Mouse (Mus musculus): ENCODE results near the gene Mettl8.
A peak's percentile ranks its signal among the peaks of the same experiment; 100 is the strongest.

The Mettl8 gene

GRCm38 (mm10) chr2:70989201-70990191 lies 65.9 kb downstream of the Mettl8 start:
- DNase-seq (ENCODE audit: low spot score in 2 of 2) = no peak

GRCm38 (mm10) chr2:70978271-70978670 lies 77.1 kb downstream of the Mettl8 start:
- DNase-seq (ENCODE audit: low spot score in 2 of 2) = peak in 1 of 2 experiments; percentile 3

- no peak for DNase-seq (ENCODE audit: low spot score in 2 of 2)
Measured at GRCm38 (mm10) chr2:70974769-70975168, 80.6 kb downstream of the Mettl8 start.

GRCm38 (mm10) chr2:70972795-70973518 lies 82.4 kb downstream of the Mettl8 start:
- DNase-seq (ENCODE audit: low spot score in 2 of 2) = no peak

- DNase-seq (ENCODE audit: low spot score in 2 of 2) = no peak
Measured at GRCm38 (mm10) chr2:70970158-70970741, 85.1 kb downstream of the Mettl8 start.

DNA sequence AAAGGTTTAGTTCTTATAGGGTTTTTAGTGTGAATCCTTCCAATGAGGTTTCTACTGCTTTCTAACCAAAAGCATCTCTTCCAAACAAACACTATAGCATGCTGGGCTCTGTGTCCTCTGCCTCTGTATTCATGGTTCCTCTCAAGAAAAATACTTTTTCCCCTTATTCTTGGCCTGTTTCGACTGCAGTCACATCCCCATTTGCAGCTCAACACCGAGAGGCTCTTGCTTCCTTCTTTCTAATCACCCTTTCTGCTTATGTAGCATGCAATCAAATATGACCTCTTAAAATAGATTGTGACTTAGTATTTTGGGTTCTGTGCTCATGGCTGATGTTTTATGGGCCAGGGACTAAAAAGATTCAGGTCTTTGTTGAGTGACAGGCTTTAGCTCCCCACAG lies 87.1 kb downstream of the Mettl8 start:
- no peak for DNase-seq (ENCODE audit: low spot score in 2 of 2)

DNA sequence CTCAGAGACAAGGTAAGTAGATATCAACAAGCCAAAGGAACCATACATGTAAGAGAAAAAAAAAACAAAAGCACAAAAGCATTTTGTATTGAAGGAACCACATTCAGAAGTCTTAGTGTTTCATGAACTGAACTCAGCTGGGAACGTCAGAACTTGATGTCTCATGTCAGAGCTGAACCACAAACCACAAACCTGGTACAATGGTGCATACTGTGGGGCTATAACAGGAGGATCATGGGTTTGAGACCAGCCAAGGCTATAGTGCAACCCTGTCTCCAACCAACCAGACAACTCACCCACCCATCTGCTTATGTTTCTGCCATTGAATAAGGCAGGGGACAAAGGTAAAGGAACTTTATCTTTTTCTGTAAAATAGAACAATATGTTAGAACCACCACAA lies 88.2 kb downstream of the Mettl8 start:
- no peak for DNase-seq (ENCODE audit: low spot score in 2 of 2)

DNA sequence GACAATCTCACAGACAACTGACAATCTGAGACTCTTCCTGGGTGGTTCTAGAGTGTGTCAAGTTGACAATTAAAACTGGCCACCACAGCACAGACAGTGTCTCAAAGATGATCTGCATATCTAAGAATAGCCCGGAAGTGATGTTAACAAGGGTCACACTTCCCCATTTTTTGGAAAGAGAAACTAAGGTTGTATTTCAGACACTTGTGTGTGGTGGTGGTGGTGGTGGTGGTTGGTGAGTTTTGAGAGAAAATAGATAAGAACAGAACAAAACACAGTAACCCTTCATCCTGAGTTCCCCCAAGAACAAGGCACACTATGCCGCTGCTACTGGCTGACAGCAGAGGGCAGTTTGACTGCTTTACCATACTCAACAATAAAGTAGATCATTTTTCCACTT lies 90.6 kb downstream of the Mettl8 start:
- DNase-seq (ENCODE audit: low spot score in 2 of 2) = no peak

- no peak for DNase-seq (ENCODE audit: low spot score in 2 of 2)
Measured at GRCm38 (mm10) chr2:70962921-70963320, 92.5 kb downstream of the Mettl8 start.

DNA sequence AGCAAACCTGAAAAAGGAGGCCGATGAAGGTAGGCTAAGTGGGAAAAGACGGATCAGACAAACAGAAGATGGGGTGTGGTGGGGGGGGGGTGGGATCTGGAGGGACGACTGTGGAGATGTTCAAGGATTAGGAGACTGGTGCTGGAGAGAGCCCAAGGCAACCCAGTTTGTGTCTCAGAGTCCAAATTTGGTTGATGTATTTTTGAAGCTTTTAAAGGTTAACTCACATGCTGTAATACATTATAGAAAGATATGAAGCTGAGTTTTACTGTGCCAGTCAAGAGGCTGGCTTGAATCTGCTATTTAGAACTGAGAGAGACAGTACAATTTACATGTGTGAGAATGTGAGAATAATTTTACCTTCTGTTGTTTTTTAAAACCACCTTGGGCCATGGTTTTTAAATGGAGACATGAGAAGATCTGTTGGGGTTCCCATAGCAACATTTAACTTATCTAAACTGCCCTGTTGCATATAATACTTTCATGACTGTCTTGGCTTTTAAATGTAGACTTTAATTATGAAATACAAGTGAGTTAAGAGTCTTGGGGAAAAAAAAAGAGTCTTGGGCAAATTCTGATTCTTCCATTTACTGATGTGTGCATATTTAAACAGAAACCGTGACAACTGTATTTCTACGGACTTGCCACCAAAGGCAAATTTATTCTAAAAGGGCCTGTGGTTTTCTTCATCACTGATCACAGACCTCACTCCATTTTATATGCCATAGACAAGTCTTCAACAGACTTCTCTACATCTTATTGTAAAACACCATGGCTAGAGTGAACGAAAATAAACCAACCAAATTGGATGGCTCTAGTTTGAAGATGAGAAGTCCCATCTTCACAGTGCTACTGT lies 94.1 kb downstream of the Mettl8 start:
- DNase-seq (ENCODE audit: low spot score in 2 of 2) = no peak

DNA sequence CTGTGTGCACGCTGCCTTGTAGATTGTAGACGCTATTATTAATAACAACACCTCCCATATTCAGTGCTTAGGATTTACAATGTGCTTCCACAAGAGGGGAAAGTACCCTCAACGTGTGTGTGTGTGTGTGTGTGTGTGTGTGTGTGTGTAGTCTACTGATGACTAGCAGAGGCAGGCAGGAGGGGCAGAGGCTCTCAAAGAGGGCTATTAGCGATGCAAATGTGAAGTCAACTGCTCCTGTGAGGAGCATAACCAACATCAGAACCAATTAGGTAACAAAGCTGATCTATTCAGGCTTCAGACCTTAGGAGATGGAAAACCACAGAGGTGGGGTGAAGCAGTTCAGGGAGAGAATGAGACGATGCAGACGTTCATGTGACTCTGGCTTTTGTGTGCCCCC lies 95.3 kb downstream of the Mettl8 start:
- no peak for DNase-seq (ENCODE audit: low spot score in 2 of 2)

- no peak for DNase-seq (ENCODE audit: low spot score in 2 of 2)
Measured at GRCm38 (mm10) chr2:70959337-70959736, 96.0 kb downstream of the Mettl8 start.

- no peak for DNase-seq (ENCODE audit: low spot score in 2 of 2)
Measured at GRCm38 (mm10) chr2:70958536-70958935, 96.8 kb downstream of the Mettl8 start.

GRCm38 (mm10) chr2:70953616-70954015 lies 101.8 kb downstream of the Mettl8 start:
- no peak for DNase-seq (ENCODE audit: low spot score in 2 of 2)

DNA sequence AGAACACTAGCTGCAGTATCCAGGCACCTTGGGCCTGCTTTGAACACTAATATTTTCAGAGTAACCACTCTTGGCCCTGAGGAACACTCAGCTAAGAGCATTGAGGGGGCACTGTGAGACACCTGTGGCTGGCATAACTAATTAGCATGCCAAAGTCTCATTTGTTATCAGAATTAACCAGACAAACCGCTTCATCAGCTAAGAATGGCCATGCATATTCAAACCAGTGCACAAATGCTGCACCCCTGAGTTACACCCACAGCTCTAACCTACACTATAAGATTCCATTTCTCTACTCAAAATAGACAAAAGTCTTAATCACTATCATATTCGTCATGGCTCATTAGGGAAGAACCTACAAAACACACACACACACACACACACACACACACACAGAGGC lies 103.4 kb downstream of the Mettl8 start:
- DNase-seq (ENCODE audit: low spot score in 2 of 2) = no peak

DNA sequence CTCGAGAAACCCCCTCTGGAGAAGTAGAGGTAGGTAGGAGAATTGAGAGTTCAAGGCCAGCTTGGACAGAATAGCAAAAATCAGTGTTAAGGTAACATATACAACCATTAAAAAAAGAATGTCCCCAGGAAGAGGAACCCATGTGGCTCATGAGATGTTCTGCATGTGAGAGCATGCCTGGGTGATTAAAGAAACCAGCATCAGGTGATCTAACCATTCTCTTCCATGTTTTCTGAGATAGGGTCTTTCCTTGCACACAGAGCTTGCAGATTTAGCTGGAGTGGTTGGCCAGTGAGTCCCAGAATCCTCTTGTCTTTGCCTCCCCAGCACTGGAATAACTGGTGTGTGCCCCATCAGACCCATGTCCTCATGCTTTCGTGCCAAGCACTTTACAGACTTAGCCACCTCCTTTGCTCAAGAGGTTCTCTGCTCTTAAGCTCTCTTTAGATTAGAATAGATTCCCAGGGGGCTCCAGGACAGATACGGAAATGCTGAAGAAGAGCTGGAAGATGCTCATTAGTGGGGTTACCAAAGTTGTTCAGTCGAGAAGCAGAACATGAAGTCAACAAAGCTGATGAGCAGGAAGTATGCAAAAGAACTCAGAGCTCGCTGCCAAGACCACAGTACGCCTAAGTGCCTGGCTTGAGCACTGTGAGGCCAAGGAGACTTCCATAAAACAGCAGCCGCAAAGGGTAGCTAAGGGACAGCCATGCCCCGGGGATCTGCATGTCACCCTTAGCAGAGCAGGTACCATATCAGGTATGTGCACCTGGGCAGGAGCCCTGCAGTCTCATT lies 110.7 kb downstream of the Mettl8 start:
- DNase-seq (ENCODE audit: low spot score in 2 of 2) = no peak

GRCm38 (mm10) chr2:70940826-70941225 lies 114.6 kb downstream of the Mettl8 start:
- DNase-seq (ENCODE audit: low spot score in 2 of 2) = no peak

GRCm38 (mm10) chr2:70938844-70939494 lies 116.4 kb downstream of the Mettl8 start:
- no peak for DNase-seq (ENCODE audit: low spot score in 2 of 2)

DNA sequence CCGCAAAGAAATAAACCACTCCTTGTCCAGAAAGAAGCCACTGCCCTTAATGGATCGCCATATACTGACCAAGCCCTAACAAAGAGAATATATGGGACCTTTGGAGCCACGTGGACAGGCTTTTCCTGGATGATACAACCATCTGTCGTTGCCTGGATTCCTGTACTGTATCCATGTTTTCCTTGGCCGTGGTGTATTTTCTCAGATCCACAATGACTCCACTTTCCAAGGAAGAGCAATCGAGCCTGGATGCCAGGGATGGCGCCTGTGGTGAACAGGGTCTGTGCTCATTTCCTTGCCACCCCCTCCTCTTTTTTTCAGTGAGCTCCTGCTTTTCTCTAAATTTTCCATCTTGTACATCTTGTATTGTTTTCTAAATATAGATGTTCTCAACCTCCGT lies 120.6 kb downstream of the Mettl8 start:
- no peak for DNase-seq (ENCODE audit: low spot score in 2 of 2)

DNA sequence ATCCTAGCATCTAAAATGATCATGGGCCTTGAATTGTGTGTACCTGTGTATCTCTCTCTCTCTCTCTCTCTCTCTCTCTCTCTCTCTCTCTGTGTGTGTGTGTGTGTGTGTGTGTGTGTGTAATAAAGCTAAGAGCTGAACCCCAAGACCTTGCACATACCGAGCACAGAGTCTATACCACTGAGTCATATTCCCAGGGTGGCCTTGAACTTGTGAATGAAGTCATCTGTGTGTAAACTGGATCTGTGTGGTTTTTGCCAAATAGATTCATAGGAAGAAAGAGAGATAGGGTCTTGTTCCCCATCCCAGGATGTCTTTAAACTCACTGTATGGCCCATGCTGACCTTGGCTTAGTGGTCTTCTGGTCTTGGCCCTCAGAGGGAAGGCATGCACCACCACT lies 121.9 kb downstream of the Mettl8 start:
- DNase-seq (ENCODE audit: low spot score in 2 of 2) = no peak
